Mouse (Mus musculus): Measurements from ENCODE around the gene Gm21860.
"Not testable (repeated sequence)": the region's sequence is repeated elsewhere in the genome, so short reads cannot be mapped to it uniquely, and the experiment has no call there.

The Gm21860 gene

GRCm38 (mm10) chrY:90754721-90755120 lies at the start of gene Gm21860:
TSS of gene Gm21860 (minus strand) at chrY:90754821.
- not testable (repeated sequence) for DNase-seq

- not testable (repeated sequence) for DNase-seq
Observed at GRCm38 (mm10) chrY:90784438-90784837, 29.8 kb upstream of the Gm21860 start, which contains the start of gene Gm47283. TSS of gene Gm47283 (plus strand) at chrY:90784738.

- not testable (repeated sequence) for DNase-seq
Observed at GRCm38 (mm10) chrY:90745256-90745655, 9.4 kb downstream of the Gm21860 start.

GRCm38 (mm10) chrY:90744381-90744981 lies 10.1 kb downstream of the Gm21860 start:
- peak; percentile 94 for DNase-seq

GRCm38 (mm10) chrY:90743811-90744220 lies 10.8 kb downstream of the Gm21860 start:
- no peak for DNase-seq

- peak; percentile 39 for DNase-seq
Observed at GRCm38 (mm10) chrY:90743053-90743810, 11.4 kb downstream of the Gm21860 start.

GRCm38 (mm10) chrY:90742261-90743052 lies 12.2 kb downstream of the Gm21860 start:
- not testable (repeated sequence) for DNase-seq

- peak; percentile 69 for DNase-seq
Observed at GRCm38 (mm10) chrY:90741452-90742260, 13.0 kb downstream of the Gm21860 start.

GRCm38 (mm10) chrY:90741006-90741405 lies 13.6 kb downstream of the Gm21860 start:
- peak; percentile 40 for DNase-seq

- DNase-seq = peak; percentile 37
Observed at GRCm38 (mm10) chrY:90740013-90740561, 14.5 kb downstream of the Gm21860 start.

GRCm38 (mm10) chrY:90739531-90740012 lies 15.0 kb downstream of the Gm21860 start:
- DNase-seq = peak; percentile 48

GRCm38 (mm10) chrY:90738841-90739530 lies 15.6 kb downstream of the Gm21860 start:
- peak; percentile 50 for DNase-seq

- DNase-seq = no peak
Observed at GRCm38 (mm10) chrY:90738431-90738680, 16.3 kb downstream of the Gm21860 start.

- no peak for DNase-seq
Observed at GRCm38 (mm10) chrY:90737606-90738430, 16.8 kb downstream of the Gm21860 start.

- DNase-seq = not testable (repeated sequence)
Observed at GRCm38 (mm10) chrY:90736217-90737000, 18.2 kb downstream of the Gm21860 start.

GRCm38 (mm10) chrY:90735181-90735895 lies 19.3 kb downstream of the Gm21860 start:
- DNase-seq = not testable (repeated sequence)

GRCm38 (mm10) chrY:90734334-90734696 lies 20.3 kb downstream of the Gm21860 start:
- DNase-seq = peak; percentile 68

- not testable (repeated sequence) for DNase-seq
Observed at GRCm38 (mm10) chrY:90733656-90734333, 20.8 kb downstream of the Gm21860 start.
